Mouse (Mus musculus) heart, embryonic 11.5 days (tissue): ENCODE results near the gene Fxyd7. TPM values are rescaled to one million over a fixed set of nuclear protein-coding genes. Genes with fewer than 3 reads are reported as not detected.

Experiments
- ATAC-seq: fragments of 200-750 bp; cut with Nextera tagmentation; replicated peaks from 2 replicates; pipeline ENCODE4 v1.8.0; 2017; ENCODE audit warnings: moderate library complexity; ENCODE audit not compliant: insufficient number of reproducible peaks, low FRiP score, low TSS enrichment
- H3K27ac ChIP-seq: fragments of 300-500 bp; sonication (generic); 2 replicates; pipeline ENCODE4 v1.5.1; 2014; ENCODE audit warnings: mild to moderate bottlenecking, low read depth, low read length
- H3K27me3 ChIP-seq: fragments of 300-500 bp; sonication (generic); 2 replicates; pipeline ENCODE4 v1.6.1; 2014; ENCODE audit warnings: mild to moderate bottlenecking, low read length, mixed read lengths; ENCODE audit not compliant: control insufficient read depth, insufficient read depth
- H3K36me3 ChIP-seq: fragments of 300-500 bp; sonication (generic); 2 replicates; pipeline ENCODE4 v1.6.1; 2014; ENCODE audit warnings: mild to moderate bottlenecking, low read length, moderate library complexity, mixed read lengths; ENCODE audit not compliant: control insufficient read depth, insufficient read depth
- H3K4me1 ChIP-seq: fragments of 300-500 bp; sonication (generic); 2 replicates; pipeline ENCODE4 v1.6.1; 2014; ENCODE audit warnings: low read length; ENCODE audit not compliant: control insufficient read depth, insufficient read depth
- H3K4me2 ChIP-seq: fragments of 300-500 bp; sonication (generic); 2 replicates; pipeline ENCODE4 v1.6.1; 2014; ENCODE audit warnings: mild to moderate bottlenecking, moderate library complexity
- H3K4me3 ChIP-seq: fragments of 300-500 bp; sonication (generic); 2 replicates; pipeline ENCODE4 v1.5.1; 2014; ENCODE audit warnings: low read depth, low read length
- H3K9ac ChIP-seq: fragments of 300-500 bp; sonication (generic); 2 replicates; pipeline ENCODE4 v1.6.1; 2014; ENCODE audit warnings: mild to moderate bottlenecking, low read depth, low read length, moderate library complexity
- H3K9me3 ChIP-seq: fragments of 300-500 bp; sonication (generic); replicated peaks from 2 replicates; pipeline ENCODE4 v1.6.1; 2016; ENCODE audit warnings: low read length; ENCODE audit not compliant: control insufficient read depth
- WGBS: fragments of 180-500 bp; shearing (Covaris S2); extraction: QIAGEN DNeasy Blood & Tissue Kit; methylation state at CpG from one replicate; pipeline ENCODE4 v1.1.7; 2014; ENCODE audit not compliant: insufficient replicate concordance; 5-methylcytosine and 5-hydroxymethylcytosine counted together
- polyA plus RNA-seq: library from polyadenylated mRNA; unstranded; fragments of >200 nt; fragmentation: Nextera tagmentation; extraction: Ambion mirVana; gene quantifications from 2 replicates; pipeline ENCODE4 v1.2.1, GENCODE M21; 2014

Gene Fxyd7
- polyA plus RNA-seq, 1 experiment from 2014 or later: 4.9 TPM

- Histone ChIP-seq H3K4me1 (no peaks in the 10 kb centered on the region), H3K27me3 (no peaks in the 10 kb centered on the region; the same call in 1 of the 2 replicates), H3K36me3 (no peaks in the 10 kb centered on the region), H3K9ac (no peak overlapping the region), H3K4me3 (no peak overlapping the region), H3K4me2 (no peak overlapping the region), H3K9me3 (no peaks in the 10 kb centered on the region), H3K27ac (no peak overlapping the region)
- ATAC-seq: no peak
- 70% methylated on average over 2 of the region's 2 CpGs for WGBS
Measured at GRCm38 (mm10) chr7:31089721-31090120, 38.5 kb upstream of the Fxyd7 start.

GRCm38 (mm10) chr7:31088206-31088605 is 36.9 kb upstream of the Fxyd7 start:
- 56% methylated on average over 3 of the region's 3 CpGs for WGBS
- H3K36me3 ChIP-seq: no peaks in the 10 kb centered on the region
- no peak overlapping the region for H3K27ac ChIP-seq
- H3K9ac ChIP-seq: no peak overlapping the region
- H3K27me3 ChIP-seq: no peaks in the 10 kb centered on the region
- no peak for ATAC-seq
- H3K4me1 ChIP-seq: no peaks in the 10 kb centered on the region
- H3K4me3 ChIP-seq: no peak overlapping the region
- H3K9me3 ChIP-seq: no peaks in the 10 kb centered on the region
- no peak overlapping the region for H3K4me2 ChIP-seq

- H3K36me3 ChIP-seq: no peaks in the 10 kb centered on the region
- no peaks in the 10 kb centered on the region for H3K4me1 ChIP-seq
- no peak overlapping the region for H3K27ac ChIP-seq
- H3K9ac ChIP-seq: no peak overlapping the region
- H3K9me3 ChIP-seq: no peaks in the 10 kb centered on the region
- 47% methylated on average over 2 of the region's 2 CpGs for WGBS
- no peak for ATAC-seq
- H3K4me2 ChIP-seq: no peak overlapping the region
- H3K4me3 ChIP-seq: no peak overlapping the region
- no peaks in the 10 kb centered on the region for H3K27me3 ChIP-seq
Measured at GRCm38 (mm10) chr7:31087262-31087661, 36.0 kb upstream of the Fxyd7 start.

DNA sequence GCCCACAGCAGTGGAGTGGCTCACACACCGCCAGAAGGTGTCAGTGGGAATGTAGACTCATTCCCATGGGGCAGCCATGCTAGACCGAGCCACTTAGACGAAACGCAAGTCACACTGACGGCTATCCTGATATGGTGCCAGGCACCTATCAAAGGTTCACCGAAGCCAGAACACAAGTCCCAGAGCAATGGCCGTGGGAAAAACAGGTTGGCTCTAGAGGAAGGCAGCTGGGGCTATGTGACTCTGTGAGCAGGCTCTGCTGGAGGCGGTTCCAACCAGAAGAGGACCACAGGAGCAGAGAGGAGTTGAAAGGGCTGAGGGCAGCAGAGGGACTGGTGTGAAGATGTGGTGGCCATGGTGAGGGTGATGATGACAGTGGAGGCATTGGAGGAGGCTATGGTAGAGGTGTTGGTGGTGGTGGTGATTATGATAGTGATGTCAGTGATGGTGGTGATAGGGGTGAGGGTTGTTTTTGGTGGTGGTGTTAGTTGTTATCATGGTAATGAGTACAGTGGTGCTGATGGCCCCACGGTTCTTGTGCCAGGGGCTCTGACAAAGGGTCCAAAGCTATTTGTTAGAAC is 35.0 kb upstream of the Fxyd7 start:
- Histone ChIP-seq H3K27ac (no peak overlapping the region), H3K4me1 (no peaks in the 10 kb centered on the region), H3K4me3 (no peak overlapping the region), H3K36me3 (no peaks in the 10 kb centered on the region), H3K9me3 (no peaks in the 10 kb centered on the region), H3K9ac (no peak overlapping the region), H3K27me3 (no peaks in the 10 kb centered on the region), H3K4me2 (no peak overlapping the region)
- ATAC-seq: no peak
- 80% methylated on average over 9 of the region's 9 CpGs for WGBS

DNA sequence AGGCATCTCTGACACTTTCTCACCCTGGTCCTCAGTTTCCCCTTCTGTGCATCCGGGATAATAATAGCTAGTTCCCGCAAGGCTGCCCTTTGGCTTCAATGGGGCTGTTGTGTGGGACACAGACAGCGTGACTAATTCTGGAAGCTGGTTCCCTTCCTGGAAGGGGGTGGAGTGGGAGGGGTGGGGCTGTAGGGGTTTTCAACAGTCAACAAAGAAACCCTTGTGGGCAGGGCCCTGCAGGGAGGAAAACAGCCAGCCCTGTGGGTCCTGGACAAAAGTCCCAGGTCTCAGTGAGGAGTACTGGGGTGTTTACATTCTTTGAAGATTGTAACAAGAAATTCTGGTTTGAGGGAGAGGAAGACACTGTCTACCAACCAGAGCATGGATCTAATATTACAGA is 33.9 kb upstream of the Fxyd7 start:
- Histone ChIP-seq H3K4me2 (no peak overlapping the region), H3K9me3 (no peaks in the 10 kb centered on the region), H3K9ac (no peak overlapping the region), H3K36me3 (no peaks in the 10 kb centered on the region), H3K4me3 (no peak overlapping the region), H3K4me1 (no peaks in the 10 kb centered on the region), H3K27ac (0 out of 2 replicates have a peak overlapping the region, but pooled peaks have one; percentile 15), H3K27me3 (no peaks in the 10 kb centered on the region)
- no peak for ATAC-seq
- 55% methylated on average over 3 of the region's 3 CpGs for whole genome bisulfite sequencing

GRCm38 (mm10) chr7:31084140-31084539 is 32.9 kb upstream of the Fxyd7 start:
- no peak overlapping the region for H3K27ac ChIP-seq
- ATAC-seq: no peak
- no peaks in the 10 kb centered on the region for H3K36me3 ChIP-seq
- H3K9me3 ChIP-seq: no peaks in the 10 kb centered on the region
- H3K9ac ChIP-seq: no peak overlapping the region
- 60% methylated on average over 9 of the region's 9 CpGs for WGBS
- no peaks in the 10 kb centered on the region for H3K4me1 ChIP-seq
- no peaks in the 10 kb centered on the region for H3K27me3 ChIP-seq
- no peak overlapping the region for H3K4me3 ChIP-seq
- no peak overlapping the region for H3K4me2 ChIP-seq

- no peaks in the 10 kb centered on the region for H3K27me3 ChIP-seq
- no peaks in the 10 kb centered on the region for H3K36me3 ChIP-seq
- H3K4me3 ChIP-seq: no peak overlapping the region
- WGBS: 57% methylated on average over 14 of the region's 14 CpGs
- no peak for ATAC-seq
- H3K27ac ChIP-seq: no peak overlapping the region
- no peak overlapping the region for H3K4me2 ChIP-seq
- no peak overlapping the region for H3K9ac ChIP-seq
- H3K4me1 ChIP-seq: no peaks in the 10 kb centered on the region
- H3K9me3 ChIP-seq: no peaks in the 10 kb centered on the region
Measured at GRCm38 (mm10) chr7:31082831-31083588, 31.7 kb upstream of the Fxyd7 start.

- no peak for ATAC-seq
- H3K4me2 ChIP-seq: no peak overlapping the region
Measured at GRCm38 (mm10) chr7:31082106-31082505, 30.8 kb upstream of the Fxyd7 start.

DNA sequence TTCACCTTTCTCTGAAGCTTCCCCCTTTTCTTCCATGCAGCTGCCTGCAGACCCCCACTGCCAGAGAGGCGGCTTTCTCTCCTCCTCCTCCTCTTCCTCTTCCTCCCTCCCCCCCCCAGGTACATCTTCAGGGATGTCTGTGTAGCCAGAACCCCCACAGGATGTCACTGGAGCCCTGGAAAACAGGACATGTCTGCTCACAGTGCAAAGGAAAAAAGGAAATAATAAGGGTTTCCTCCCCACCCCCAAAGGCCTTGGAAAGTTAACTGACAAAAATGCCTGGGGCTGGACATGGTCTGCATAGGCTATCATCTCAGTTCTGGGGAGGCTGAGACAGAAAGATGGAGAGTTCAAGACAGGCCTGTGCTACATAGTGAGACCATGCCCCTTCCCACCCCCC is 29.8 kb upstream of the Fxyd7 start:
- no peak overlapping the region for H3K27ac ChIP-seq
- no peak for ATAC-seq
- H3K36me3 ChIP-seq: no peaks in the 10 kb centered on the region
- H3K4me3 ChIP-seq: no peak overlapping the region
- H3K9ac ChIP-seq: no peak overlapping the region
- H3K4me1 ChIP-seq: no peaks in the 10 kb centered on the region
- H3K27me3 ChIP-seq: no peaks in the 10 kb centered on the region; the same call in 1 of the 2 replicates
- WGBS: 37% methylated on average over 1 of the region's 1 CpGs
- no peak overlapping the region for H3K4me2 ChIP-seq
- no peaks in the 10 kb centered on the region for H3K9me3 ChIP-seq

More at GRCm38 (mm10) chr7:31082106-31082505, 30.8 kb upstream of the Fxyd7 start:
- no peaks in the 10 kb centered on the region for H3K9me3 ChIP-seq
- no peaks in the 10 kb centered on the region for H3K4me1 ChIP-seq
- no peak overlapping the region for H3K27ac ChIP-seq
- H3K27me3 ChIP-seq: no peaks in the 10 kb centered on the region; the same call in 1 of the 2 replicates
- no peaks in the 10 kb centered on the region for H3K36me3 ChIP-seq
- no peak overlapping the region for H3K4me3 ChIP-seq
- H3K9ac ChIP-seq: no peak overlapping the region
